Mouse (Mus musculus) forebrain, embryonic 14.5 days (tissue): ENCODE results near the gene Haus3. TPM values are rescaled to one million over a fixed set of nuclear protein-coding genes. Genes with fewer than 3 reads are reported as not detected.

Source experiments
- ATAC-seq: fragments of 200-750 bp; cut with Nextera tagmentation; 2 replicates; pipeline ENCODE4 v1.8.0; 2017; ENCODE audit warnings: mild to moderate bottlenecking, moderate library complexity
- DNase-seq: peaks from one replicate; pipeline ENCODE4 v3.0.0-alpha.2; 2015; ENCODE audit warnings: low spot score
- H3K27ac ChIP-seq: fragments of 300-500 bp; sonication (generic); 2 replicates; pipeline ENCODE4 v1.5.1; 2014; ENCODE audit warnings: low read depth, mild to moderate bottlenecking, control low read depth, low read length, moderate library complexity
- H3K27me3 ChIP-seq: fragments of 300-500 bp; sonication (generic); replicated peaks from 2 replicates; pipeline ENCODE4 v1.6.1; 2014; ENCODE audit warnings: low read length, control low read depth, mixed read lengths; ENCODE audit not compliant: control insufficient read depth, insufficient read depth
- H3K36me3 ChIP-seq: fragments of 300-500 bp; sonication (generic); 2 replicates; pipeline ENCODE4 v1.6.1; 2014; ENCODE audit warnings: low read length, control low read depth; ENCODE audit not compliant: control insufficient read depth, insufficient read depth
- H3K4me1 ChIP-seq: fragments of 300-500 bp; sonication (generic); 2 replicates; pipeline ENCODE4 v1.6.1; 2014; ENCODE audit warnings: antibody characterized with exemption, low read length, control low read depth; ENCODE audit not compliant: control insufficient read depth, insufficient read depth
- H3K4me2 ChIP-seq: fragments of 300-500 bp; sonication (generic); 2 replicates; pipeline ENCODE4 v1.6.1; 2014; ENCODE audit warnings: mild to moderate bottlenecking, control low read depth, low read length
- H3K4me3 ChIP-seq: fragments of 300-500 bp; sonication (generic); 2 replicates; pipeline ENCODE4 v1.5.1; 2014; ENCODE audit warnings: low read depth, low read length, control low read depth
- H3K9ac ChIP-seq: fragments of 300-500 bp; sonication (generic); 2 replicates; pipeline ENCODE4 v1.6.1; 2014; ENCODE audit warnings: mild to moderate bottlenecking, low read length, control low read depth, moderate library complexity
- H3K9me3 ChIP-seq: fragments of 300-500 bp; sonication (generic); replicated peaks from 2 replicates; pipeline ENCODE4 v1.6.1; 2016; ENCODE audit warnings: low read length, control low read depth, mixed read lengths; ENCODE audit not compliant: control insufficient read depth
- WGBS: fragments of 180-500 bp; shearing (Covaris S2); extraction: QIAGEN DNeasy Blood & Tissue Kit; methylation state at CpG from one replicate; pipeline ENCODE4 v1.1.7; 2014; 5-methylcytosine and 5-hydroxymethylcytosine counted together
- polyA plus RNA-seq: library from polyadenylated mRNA; unstranded; fragments of >200 nt; fragmentation: Nextera tagmentation; extraction: Ambion mirVana; gene quantifications from 2 replicates; pipeline ENCODE4 v1.2.1, GENCODE M21; 2014

The Haus3 gene
- 19.2 and 23.1 TPM in 2 replicates for polyA plus RNA-seq

GRCm38 (mm10) chr5:34168950-34169891, at the start of gene Haus3, which contains the start of gene Poln:
Gene Haus3, minus strand, starts transcription at chr5:34169527.
Gene Poln, minus strand, starts transcription at chr5:34169448.
- peak; percentile 99 for DNase-seq
- WGBS = under 1% methylated on average over 57 of the region's 57 CpGs
- Histone ChIP-seq H3K9me3 (no peaks in the 10 kb centered on the region), H3K36me3 (peaks cover 18% of the 10 kb centered on the region; the same call in 1 of the 2 replicates), H3K27ac (peak within 1 kb of the TSS; percentile 86), H3K4me3 (peak within 1 kb of the TSS; percentile 73), H3K9ac (peak within 1 kb of the TSS; percentile 80), H3K4me1 (peaks cover 8% of the 10 kb centered on the region; the same call in 1 of the 2 replicates), H3K27me3 (no peaks in the 10 kb centered on the region), H3K4me2 (peak within 1 kb of the TSS; percentile 61)
- peak; percentile 100 for ATAC-seq

DNA sequence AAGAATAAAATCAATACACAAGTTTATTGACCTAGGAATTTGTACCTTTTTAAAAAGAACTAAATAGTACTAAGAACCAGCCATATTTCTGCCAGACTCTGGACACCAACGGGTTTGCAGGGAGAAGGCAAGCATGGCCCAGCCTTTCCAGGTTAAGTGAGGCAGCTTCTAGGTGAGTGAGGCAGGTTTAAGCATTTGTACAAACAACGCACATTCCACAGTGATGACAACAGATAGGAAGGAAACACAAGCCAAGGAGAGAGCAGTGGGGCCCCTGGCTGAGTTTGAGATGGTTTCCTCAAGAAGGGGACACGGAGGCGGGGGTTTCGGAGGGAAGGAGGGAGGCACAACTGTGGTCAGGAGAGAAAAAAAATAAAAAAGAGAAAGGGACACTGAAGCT, 49.3 kb upstream of the Haus3 start:
- 82% methylated on average over 5 of the region's 5 CpGs for WGBS

GRCm38 (mm10) chr5:34217756-34218155, 48.4 kb upstream of the Haus3 start:
- Histone ChIP-seq H3K9ac (no peak overlapping the region), H3K4me1 (no peaks in the 10 kb centered on the region), H3K36me3 (no peaks in the 10 kb centered on the region), H3K27me3 (no peaks in the 10 kb centered on the region), H3K4me3 (no peak overlapping the region), H3K9me3 (no peaks in the 10 kb centered on the region), H3K4me2 (no peak overlapping the region), H3K27ac (no peak overlapping the region)
- 72% methylated on average over 9 of the region's 9 CpGs for WGBS
- no peak for DNase-seq
- ATAC-seq = no peak

More for the DNA sequence above, 49.3 kb upstream of the Haus3 start:
- DNase-seq (no peak), ATAC-seq (no peak)
- no peaks in the 10 kb centered on the region for H3K9me3 ChIP-seq
- H3K36me3 ChIP-seq = no peaks in the 10 kb centered on the region
- H3K27ac ChIP-seq = no peak overlapping the region
- H3K27me3 ChIP-seq = no peaks in the 10 kb centered on the region
- H3K9ac ChIP-seq = no peak overlapping the region
- H3K4me1 ChIP-seq = no peaks in the 10 kb centered on the region
- H3K4me2 ChIP-seq = no peak overlapping the region
- no peak overlapping the region for H3K4me3 ChIP-seq

GRCm38 (mm10) chr5:34216025-34216424, 46.7 kb upstream of the Haus3 start:
- no peak overlapping the region for H3K9ac ChIP-seq
- H3K27me3 ChIP-seq = no peaks in the 10 kb centered on the region
- DNase-seq (no peak), ATAC-seq (no peak)
- 83% methylated on average over 7 of the region's 7 CpGs for WGBS
- H3K36me3 ChIP-seq = no peaks in the 10 kb centered on the region
- H3K9me3 ChIP-seq = no peaks in the 10 kb centered on the region
- no peak overlapping the region for H3K4me2 ChIP-seq
- no peaks in the 10 kb centered on the region for H3K4me1 ChIP-seq
- no peak overlapping the region for H3K4me3 ChIP-seq
- no peak overlapping the region for H3K27ac ChIP-seq

DNA sequence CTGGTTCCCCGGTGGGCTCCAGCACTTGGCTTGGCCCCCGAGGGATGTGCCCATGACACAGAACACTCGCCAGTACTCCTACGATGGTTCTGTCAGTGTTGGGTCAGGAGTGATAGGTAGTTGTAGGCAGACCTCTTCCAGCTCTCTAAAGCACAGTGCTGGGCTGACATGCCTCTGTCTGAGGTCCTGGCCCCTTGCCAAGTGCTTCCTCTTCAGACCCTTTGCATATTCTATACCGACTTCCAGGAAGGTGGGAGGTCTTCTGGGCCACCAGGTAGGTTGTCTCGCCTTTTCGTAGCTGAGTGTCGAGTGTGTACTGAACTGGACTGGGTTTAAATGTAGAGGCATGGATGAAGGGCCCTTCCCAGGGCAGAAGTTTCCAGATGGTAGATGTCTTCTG, 44.3 kb upstream of the Haus3 start:
- Histone ChIP-seq H3K4me3 (no peak overlapping the region), H3K4me1 (no peaks in the 10 kb centered on the region), H3K36me3 (no peaks in the 10 kb centered on the region), H3K27ac (no peak overlapping the region), H3K9ac (no peak overlapping the region), H3K27me3 (no peaks in the 10 kb centered on the region), H3K4me2 (no peak overlapping the region), H3K9me3 (no peaks in the 10 kb centered on the region)
- ATAC-seq = no peak
- no peak for DNase-seq
- WGBS = 81% methylated on average over 8 of the region's 8 CpGs

DNA sequence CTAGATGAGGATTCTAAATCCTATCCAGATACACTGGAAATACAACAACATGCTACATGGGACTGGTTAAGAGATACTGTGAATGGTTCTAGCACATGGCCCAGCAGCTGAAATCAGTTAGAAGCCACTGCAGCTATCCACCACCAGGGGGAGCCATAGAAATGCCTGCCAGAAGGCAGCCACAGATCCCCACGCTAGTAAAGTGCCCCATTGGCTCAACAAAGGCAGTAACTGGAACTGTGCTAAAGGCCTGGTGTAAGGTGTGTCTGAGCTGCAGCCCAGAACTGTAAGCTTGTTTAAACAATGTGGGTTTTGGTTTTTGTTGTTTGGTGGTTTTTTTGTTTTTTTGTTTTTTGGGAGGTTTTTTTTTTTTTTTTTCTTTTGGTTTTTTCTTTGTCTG, 41.0 kb upstream of the Haus3 start:
- no peaks in the 10 kb centered on the region for H3K36me3 ChIP-seq
- no peaks in the 10 kb centered on the region for H3K4me1 ChIP-seq
- H3K9ac ChIP-seq = no peak overlapping the region
- H3K9me3 ChIP-seq = no peaks in the 10 kb centered on the region
- no peaks in the 10 kb centered on the region for H3K27me3 ChIP-seq
- H3K4me3 ChIP-seq = no peak overlapping the region
- ATAC-seq (peak; percentile 69), DNase-seq (peak; percentile 90)
- no peak overlapping the region for H3K4me2 ChIP-seq
- WGBS = 0% methylated on average over 1 of the region's 1 CpGs
- no peak overlapping the region for H3K27ac ChIP-seq

DNA sequence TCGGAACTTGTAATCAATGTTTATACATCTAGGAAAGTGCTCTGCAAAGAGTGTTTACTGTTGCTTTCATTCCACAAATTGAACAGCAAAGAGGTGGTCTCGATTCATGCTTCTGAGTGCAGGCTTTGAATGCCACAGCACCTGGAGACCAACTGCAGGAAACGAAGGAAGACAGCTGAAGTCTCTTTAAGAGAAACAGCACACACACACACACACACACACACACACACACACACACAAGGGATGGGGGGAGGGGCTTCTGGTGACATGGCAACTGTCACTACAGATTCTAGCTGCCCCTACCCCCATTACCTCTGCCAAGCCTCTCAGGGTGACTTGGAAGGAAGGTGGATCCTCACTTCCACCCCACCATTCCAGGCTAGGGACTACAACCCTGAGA, 38.2 kb upstream of the Haus3 start:
- no peak overlapping the region for H3K4me2 ChIP-seq
- H3K9me3 ChIP-seq = no peaks in the 10 kb centered on the region
- H3K27me3 ChIP-seq = no peaks in the 10 kb centered on the region
- WGBS = 48% methylated on average over 3 of the region's 3 CpGs
- H3K27ac ChIP-seq = no peak overlapping the region
- ATAC-seq (no peak), DNase-seq (no peak)
- H3K36me3 ChIP-seq = no peaks in the 10 kb centered on the region
- no peak overlapping the region for H3K9ac ChIP-seq
- H3K4me3 ChIP-seq = no peak overlapping the region
- H3K4me1 ChIP-seq = no peaks in the 10 kb centered on the region

- no peak for ATAC-seq
- Histone ChIP-seq H3K36me3 (no peaks in the 10 kb centered on the region), H3K4me3 (no peak overlapping the region), H3K9me3 (no peaks in the 10 kb centered on the region), H3K27ac (no peak overlapping the region), H3K4me1 (no peaks in the 10 kb centered on the region), H3K9ac (no peak overlapping the region), H3K4me2 (no peak overlapping the region), H3K27me3 (no peaks in the 10 kb centered on the region)
- WGBS = 93% methylated on average over 2 of the region's 2 CpGs
- DNase-seq = no peak
Measured at GRCm38 (mm10) chr5:34205788-34206187, 36.5 kb upstream of the Haus3 start.

DNA sequence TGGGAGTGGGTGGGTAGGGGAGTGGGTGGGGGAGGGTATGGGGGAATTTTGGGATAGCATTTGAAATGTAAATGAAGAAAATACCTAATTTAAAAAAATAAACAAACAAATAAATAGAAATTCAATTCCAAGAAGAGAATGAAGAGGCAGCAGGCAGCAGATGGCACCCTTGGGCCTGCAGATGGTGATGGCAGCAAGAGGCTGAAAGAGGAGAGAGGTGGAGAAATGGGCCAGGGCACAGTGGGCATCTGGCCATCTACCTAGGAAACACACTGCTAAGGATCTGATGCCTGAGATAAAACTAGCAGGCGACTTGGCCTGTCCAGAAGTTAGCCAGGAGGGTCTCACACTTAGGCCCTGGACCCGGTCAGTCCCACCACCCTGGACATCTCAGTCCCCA, 35.6 kb upstream of the Haus3 start:
- no peak overlapping the region for H3K4me3 ChIP-seq
- no peaks in the 10 kb centered on the region for H3K4me1 ChIP-seq
- ATAC-seq (no peak), DNase-seq (no peak)
- no peak overlapping the region for H3K9ac ChIP-seq
- no peaks in the 10 kb centered on the region for H3K36me3 ChIP-seq
- WGBS = 76% methylated on average over 2 of the region's 2 CpGs
- H3K27ac ChIP-seq = no peak overlapping the region
- no peaks in the 10 kb centered on the region for H3K27me3 ChIP-seq
- H3K9me3 ChIP-seq = no peaks in the 10 kb centered on the region
- H3K4me2 ChIP-seq = no peak overlapping the region
